Mouse (Mus musculus): ENCODE results near the gene Pum2. TPM values are rescaled to one million over a fixed set of nuclear protein-coding genes. Genes with fewer than 3 reads are reported as not detected.
"Not testable (repeated sequence)": the region's sequence is repeated elsewhere in the genome, so short reads cannot be mapped to it uniquely, and the experiment has no call there.

The Pum2 gene
- total RNA-seq, 2 experiments from 2014 or later = 146 to 157 TPM

- no peak for DNase-seq (ENCODE audit: low spot score in 2 of 2)
Measured at GRCm38 (mm10) chr12:8667473-8668255, 6.3 kb upstream of the Pum2 start.

- no peak for DNase-seq (ENCODE audit: low spot score in 2 of 2)
Measured at GRCm38 (mm10) chr12:8669421-8669820, 4.5 kb upstream of the Pum2 start.

- no peak for DNase-seq (ENCODE audit: low spot score in 2 of 2)
Measured at GRCm38 (mm10) chr12:8669846-8670245, 4.1 kb upstream of the Pum2 start.

- no peak for DNase-seq (ENCODE audit: low spot score in 2 of 2)
Measured at GRCm38 (mm10) chr12:8673121-8673973, 587 bp upstream of the Pum2 start.

- peak; percentile 57 to 76 for DNase-seq (ENCODE audit: low spot score in 2 of 2)
Measured at GRCm38 (mm10) chr12:8674377-8674864, 487 bp downstream of the Pum2 start.

DNA sequence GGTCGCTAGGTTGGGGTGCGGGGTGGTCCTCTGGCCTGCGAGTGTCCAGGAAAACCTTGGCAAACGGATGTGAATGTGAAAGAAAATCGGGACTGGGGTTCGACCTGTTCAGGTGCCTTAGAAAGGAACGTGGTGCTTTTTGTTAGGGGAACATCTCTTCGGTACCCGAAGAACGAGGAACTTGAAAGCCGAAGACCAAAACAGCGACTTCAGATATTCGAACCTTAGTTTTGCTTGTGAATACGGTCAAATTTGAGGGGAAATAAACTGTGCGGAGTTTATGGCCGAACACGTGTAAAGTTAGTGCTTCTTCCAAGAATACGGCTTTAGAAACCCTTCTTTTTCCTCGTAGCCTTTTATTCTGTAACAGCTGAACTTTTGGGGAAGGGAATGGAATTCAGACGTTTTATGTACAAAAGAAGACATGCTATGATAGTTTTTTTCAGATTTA, 982 bp downstream of the Pum2 start:
- no peak for DNase-seq (ENCODE audit: low spot score in 2 of 2)

DNA sequence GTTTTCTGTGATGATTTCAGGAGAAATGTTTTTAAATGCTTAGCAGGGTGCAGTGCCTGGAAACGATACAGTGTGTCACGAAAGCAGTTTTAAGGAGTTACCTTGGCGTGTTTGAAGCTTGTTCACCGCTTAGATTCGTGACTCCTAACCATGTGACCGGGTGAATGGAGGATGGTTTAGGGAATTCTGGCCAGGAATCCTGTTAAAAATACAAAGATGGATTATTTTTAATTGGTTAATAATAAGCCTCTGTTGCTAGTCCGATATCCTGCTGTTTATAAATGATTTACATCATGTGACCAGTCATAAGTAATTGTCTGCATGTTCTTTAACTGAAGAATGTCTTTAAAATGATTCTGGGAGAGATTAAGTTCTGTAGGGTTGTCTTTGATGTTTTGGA, 1.4 kb downstream of the Pum2 start:
- DNase-seq (ENCODE audit: low spot score in 2 of 2) = no peak

DNA sequence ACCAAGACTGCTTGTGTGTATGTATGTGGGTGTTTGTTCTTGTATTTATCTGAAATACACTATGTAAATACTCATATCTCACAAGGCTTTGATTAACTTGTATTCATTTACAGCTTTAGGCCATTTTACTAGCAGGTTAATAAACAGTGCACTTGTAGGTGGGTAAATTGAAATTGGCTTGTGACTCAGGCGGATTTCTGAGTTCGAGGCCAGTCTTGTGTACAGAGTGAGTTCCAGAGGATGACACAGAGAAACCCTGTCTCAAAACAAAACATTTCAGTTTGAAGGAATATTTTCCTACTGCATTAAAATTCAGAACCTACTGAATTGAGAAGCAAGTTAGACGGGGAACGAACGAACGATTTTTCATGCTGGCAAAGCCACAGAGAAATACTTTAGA, 2.4 kb downstream of the Pum2 start:
- no peak for DNase-seq (ENCODE audit: low spot score in 2 of 2)

DNA sequence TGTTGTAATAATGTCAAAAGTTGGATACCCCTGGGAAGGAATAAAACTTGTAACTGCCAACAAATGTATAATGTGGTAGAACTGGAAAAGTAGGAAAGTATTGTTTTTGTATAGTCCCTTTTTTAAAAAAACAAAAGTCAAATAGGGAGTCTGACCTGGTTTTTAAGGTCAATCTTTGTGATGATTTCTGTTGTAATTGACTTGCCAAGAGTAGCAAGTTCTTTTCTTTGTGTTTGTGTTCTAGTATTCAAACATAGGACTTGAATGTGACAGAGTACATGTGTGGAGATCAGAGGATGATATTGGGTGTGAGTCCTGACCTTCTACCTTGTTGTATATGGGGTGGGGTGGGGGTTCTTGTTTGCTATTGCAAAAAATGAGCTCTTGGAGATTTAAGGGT, 4.0 kb downstream of the Pum2 start:
- no peak for DNase-seq (ENCODE audit: low spot score in 2 of 2)

DNA sequence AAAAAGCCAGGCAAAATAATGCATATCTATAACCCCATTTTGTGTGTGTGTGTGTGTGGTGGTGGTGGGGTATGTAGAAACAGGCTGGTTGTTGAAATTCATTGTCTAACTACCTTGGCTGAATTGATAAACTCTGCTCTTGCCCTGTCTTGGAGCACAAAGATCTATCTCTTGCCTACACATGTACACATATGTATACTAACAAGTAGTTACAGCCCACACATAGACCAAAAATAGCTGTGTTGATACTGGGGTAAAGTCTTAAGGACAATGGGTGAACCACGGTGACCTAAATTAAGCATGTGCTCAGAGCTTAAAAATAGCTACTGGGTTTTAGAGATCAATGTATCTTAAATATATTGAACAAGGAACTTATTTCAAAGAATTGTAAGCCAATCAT, 10.3 kb downstream of the Pum2 start:
- DNase-seq (ENCODE audit: low spot score in 2 of 2) = no peak

GRCm38 (mm10) chr12:8685036-8685435, 11.1 kb downstream of the Pum2 start:
- no peak for DNase-seq (ENCODE audit: low spot score in 2 of 2)

DNA sequence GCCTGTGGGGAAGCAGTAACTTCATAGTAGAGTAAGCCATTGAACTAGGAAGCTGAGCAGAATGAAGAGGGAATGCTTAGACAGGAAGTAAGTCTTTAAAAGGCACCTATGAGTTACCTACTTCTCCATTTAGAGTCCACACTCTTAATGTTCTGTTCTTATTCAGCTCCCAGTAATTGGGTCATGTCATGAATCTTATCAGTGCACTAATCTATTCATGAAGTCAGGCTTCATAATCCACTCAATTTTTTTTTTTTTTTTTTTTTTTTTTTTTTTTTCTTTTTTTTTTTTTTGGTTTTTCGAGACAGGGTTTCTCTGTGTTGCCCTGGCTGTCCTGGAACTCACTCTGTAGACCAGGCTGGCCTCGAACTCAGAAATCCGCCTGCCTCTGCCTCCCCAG, 15.9 kb downstream of the Pum2 start:
- not testable (repeated sequence) for DNase-seq (ENCODE audit: low spot score in 2 of 2)

GRCm38 (mm10) chr12:8698895-8699294, 25.0 kb downstream of the Pum2 start:
- peak; percentile 27 to 59 for DNase-seq (ENCODE audit: low spot score in 2 of 2)

DNA sequence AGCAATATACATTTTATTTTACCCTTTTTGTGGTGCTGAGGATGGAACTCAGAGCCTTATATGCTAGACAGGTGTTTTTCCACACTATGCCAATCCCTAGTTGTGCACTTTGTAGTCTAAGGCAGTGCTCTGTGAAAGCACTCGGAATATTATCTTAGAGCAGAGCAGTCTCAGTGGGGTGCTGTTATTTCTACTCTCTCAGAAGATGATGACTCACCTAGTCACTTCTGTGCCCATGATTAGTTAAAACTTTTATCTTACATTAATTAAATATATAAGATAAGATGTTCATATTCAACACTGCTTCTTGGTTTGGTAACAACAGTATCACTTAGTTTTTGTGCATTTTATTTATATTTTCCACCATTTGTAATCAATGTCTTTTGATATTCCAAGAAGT, 30.1 kb downstream of the Pum2 start:
- no peak for DNase-seq (ENCODE audit: low spot score in 2 of 2)

DNA sequence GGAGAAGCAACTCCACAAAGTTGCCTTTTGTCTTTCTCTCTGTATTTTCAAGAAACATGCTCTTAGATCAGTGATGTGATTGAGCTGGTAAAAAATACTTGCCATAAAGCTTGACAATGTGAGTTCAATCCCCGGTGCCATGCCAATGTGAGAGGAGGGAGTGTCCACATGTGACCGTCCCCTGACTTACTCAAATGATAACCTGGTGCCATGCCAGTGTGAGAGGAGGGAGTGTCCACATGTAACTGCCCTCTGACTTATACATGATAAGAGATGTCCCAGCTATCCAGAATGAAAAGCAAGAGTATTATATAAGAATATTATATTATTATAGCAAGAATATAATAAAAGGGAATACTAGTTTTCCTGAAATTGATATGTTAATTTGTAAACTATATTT, 34.9 kb downstream of the Pum2 start:
- no peak for DNase-seq (ENCODE audit: low spot score in 2 of 2)

- DNase-seq (ENCODE audit: low spot score in 2 of 2) = no peak
Measured at GRCm38 (mm10) chr12:8712665-8713064, 38.7 kb downstream of the Pum2 start.

DNA sequence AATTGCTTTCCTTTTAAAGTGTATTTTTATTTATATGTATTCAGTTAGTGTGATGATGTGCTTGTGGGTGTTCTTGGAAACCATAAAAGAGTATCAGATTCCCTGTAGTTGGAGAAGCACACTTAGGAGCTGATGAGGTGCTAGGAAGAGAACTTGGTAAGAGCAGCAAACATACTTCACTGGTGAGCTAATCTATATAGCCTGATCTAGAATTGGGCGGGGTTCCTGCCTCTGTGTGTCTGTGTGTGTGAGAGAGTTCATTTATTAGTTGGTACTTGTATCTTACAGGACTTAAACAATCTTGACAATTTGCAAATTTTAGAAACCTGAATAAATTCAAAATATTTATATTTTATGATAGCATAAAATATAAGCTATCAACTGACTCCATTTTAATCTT, 42.2 kb downstream of the Pum2 start:
- no peak for DNase-seq (ENCODE audit: low spot score in 2 of 2)

GRCm38 (mm10) chr12:8726890-8727289, 53.0 kb downstream of the Pum2 start:
- no peak for DNase-seq (ENCODE audit: low spot score in 2 of 2)

DNA sequence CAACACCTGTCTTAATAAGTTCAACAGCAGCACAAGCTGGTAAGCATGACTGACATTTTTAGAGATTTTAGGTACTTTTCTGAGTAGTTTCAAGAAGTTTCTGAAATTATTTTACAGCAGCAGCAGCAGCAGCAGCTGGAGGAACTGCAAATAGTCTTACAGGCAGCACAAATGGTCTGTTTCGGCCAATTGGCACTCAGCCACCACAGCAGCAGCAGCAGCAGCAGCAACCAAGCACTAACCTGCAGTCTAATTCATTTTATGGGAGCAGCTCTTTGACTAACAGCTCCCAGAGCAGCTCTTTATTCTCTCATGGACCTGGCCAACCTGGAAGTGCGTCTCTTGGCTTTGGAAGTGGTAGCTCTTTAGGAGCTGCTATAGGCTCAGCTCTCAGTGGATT, 54.8 kb downstream of the Pum2 start:
- DNase-seq (ENCODE audit: low spot score in 2 of 2) = no peak

GRCm38 (mm10) chr12:8753654-8754053, 79.7 kb downstream of the Pum2 start:
- DNase-seq (ENCODE audit: low spot score in 2 of 2) = no peak

DNA sequence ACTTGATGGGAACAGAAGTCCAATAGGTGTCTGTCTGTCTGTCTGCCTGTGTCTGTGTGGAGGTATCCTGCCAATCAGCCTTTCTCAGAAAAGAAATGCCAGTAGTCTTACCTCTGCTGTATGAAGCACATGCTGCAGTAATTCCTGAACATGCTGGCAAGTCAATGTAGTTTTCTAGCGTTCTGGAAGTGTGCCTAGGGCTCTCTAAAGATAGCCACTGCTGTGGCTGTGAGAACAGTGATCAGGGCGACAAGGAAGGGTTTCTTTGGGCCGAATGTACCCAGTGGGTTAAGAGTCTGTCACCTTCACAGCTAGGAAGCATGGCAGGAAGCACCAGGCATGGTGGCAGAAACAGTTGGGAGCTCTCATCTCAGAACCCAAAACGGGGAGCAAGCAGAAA, 80.2 kb downstream of the Pum2 start:
- DNase-seq (ENCODE audit: low spot score in 2 of 2) = no peak

GRCm38 (mm10) chr12:8758029-8758428, 84.1 kb downstream of the Pum2 start:
- DNase-seq (ENCODE audit: low spot score in 2 of 2) = no peak
